Mouse (Mus musculus) splenic B cell, adult 2 months (primary cell): Measurements from ENCODE around the gene Ecsit.
A peak's percentile ranks its signal among the peaks of the same experiment; 100 is the strongest.

ENCODE experiments used
- DNase-seq: peaks from one replicate; pipeline ENCODE4 v3.0.0-alpha.2; 2011; ENCODE audit warnings: low read depth, low spot score
- H3K27me3 ChIP-seq: 2 replicates; pipeline ENCODE4 v1.6.1; 2012; ENCODE audit warnings: mild to moderate bottlenecking, low read length, moderate library complexity, mixed read lengths; ENCODE audit not compliant: control insufficient read depth, poor library complexity, insufficient read depth, severe bottlenecking
- H3K36me3 ChIP-seq: 2 replicates; pipeline ENCODE4 v1.6.1; 2012; ENCODE audit warnings: mild to moderate bottlenecking, low read length, moderate library complexity, mixed read lengths; ENCODE audit not compliant: control insufficient read depth, poor library complexity, insufficient read depth, severe bottlenecking

Ecsit gene

GRCm38 (mm10) chr9:22050351-22050889, 34.8 kb downstream of the Ecsit start:
- H3K36me3 ChIP-seq = no peaks in the 10 kb centered on the region

GRCm38 (mm10) chr9:22049721-22050270, 35.4 kb downstream of the Ecsit start:
- no peak for DNase-seq
- Histone ChIP-seq H3K27me3 (no peaks in the 10 kb centered on the region), H3K36me3 (no peaks in the 10 kb centered on the region)

More at GRCm38 (mm10) chr9:22050351-22050889, 34.8 kb downstream of the Ecsit start:
- no peaks in the 10 kb centered on the region for H3K27me3 ChIP-seq
- DNase-seq = peak; percentile 58

- no peak for DNase-seq
- H3K36me3 ChIP-seq = no peaks in the 10 kb centered on the region
- H3K27me3 ChIP-seq = no peaks in the 10 kb centered on the region
These were observed 35.9 kb downstream of the Ecsit start for GRCm38 (mm10) chr9:22049315-22049714.

- Histone ChIP-seq H3K27me3 (no peaks in the 10 kb centered on the region), H3K36me3 (no peaks in the 10 kb centered on the region)
- DNase-seq = no peak
These were observed 37.9 kb downstream of the Ecsit start for GRCm38 (mm10) chr9:22047329-22047728.

- no peaks in the 10 kb centered on the region for H3K27me3 ChIP-seq
- no peak for DNase-seq
- no peaks in the 10 kb centered on the region for H3K36me3 ChIP-seq
These were observed 43.4 kb downstream of the Ecsit start for GRCm38 (mm10) chr9:22041832-22042231.

DNA sequence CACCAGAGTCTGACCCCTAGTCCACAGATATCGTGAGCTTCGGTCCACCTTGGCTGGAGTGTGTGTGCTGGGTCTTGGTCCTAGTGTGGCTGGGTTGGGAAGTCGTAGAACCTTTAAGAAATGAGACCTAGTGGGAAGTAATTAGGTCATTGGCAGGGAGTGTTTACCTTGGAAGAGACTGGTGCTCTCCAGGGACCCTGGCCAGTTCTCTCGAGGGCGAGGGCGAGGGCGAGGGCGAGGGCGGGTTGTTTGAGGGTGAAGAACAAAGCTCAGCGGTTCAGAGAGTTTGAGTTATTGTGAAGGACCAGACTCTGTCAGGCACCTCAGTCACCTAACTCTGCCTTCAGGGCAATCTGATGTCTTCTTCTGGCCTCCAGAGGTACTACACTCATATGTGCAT, 47.4 kb downstream of the Ecsit start:
- Histone ChIP-seq H3K27me3 (no peaks in the 10 kb centered on the region), H3K36me3 (no peaks in the 10 kb centered on the region)
- DNase-seq = no peak

- no peak for DNase-seq
- Histone ChIP-seq H3K36me3 (no peaks in the 10 kb centered on the region), H3K27me3 (no peaks in the 10 kb centered on the region)
These were observed 49.8 kb downstream of the Ecsit start for GRCm38 (mm10) chr9:22035300-22036044.

- no peak for DNase-seq
- H3K27me3 ChIP-seq = no peaks in the 10 kb centered on the region
These were observed 54.9 kb downstream of the Ecsit start for GRCm38 (mm10) chr9:22030386-22030785.

GRCm38 (mm10) chr9:22028467-22028866, 56.8 kb downstream of the Ecsit start:
- no peak for DNase-seq
- no peaks in the 10 kb centered on the region for H3K36me3 ChIP-seq
- no peaks in the 10 kb centered on the region for H3K27me3 ChIP-seq

More at GRCm38 (mm10) chr9:22030386-22030785, 54.9 kb downstream of the Ecsit start:
- H3K36me3 ChIP-seq = no peaks in the 10 kb centered on the region

- Histone ChIP-seq H3K27me3 (no peaks in the 10 kb centered on the region), H3K36me3 (no peaks in the 10 kb centered on the region)
- DNase-seq = no peak
These were observed 60.6 kb downstream of the Ecsit start for GRCm38 (mm10) chr9:22024592-22024991.
